Mouse (Mus musculus) E14TG2a.4 (cell line): ENCODE measurements around the gene Farp1.

ENCODE experiments used
- H3K27me3 ChIP-seq: 2 replicates; pipeline ENCODE4 v1.6.1; 2014; ENCODE audit warnings: low read length, control low read depth; ENCODE audit not compliant: insufficient read depth
- H3K36me3 ChIP-seq: 2 replicates; pipeline ENCODE4 v1.6.1; 2014; ENCODE audit warnings: low read length, control low read depth; ENCODE audit not compliant: insufficient read depth
- H3K4me1 ChIP-seq: replicated peaks from 2 replicates; pipeline ENCODE4 v1.6.1; 2014; ENCODE audit warnings: low read depth, low read length, control low read depth
- H3K4me3 ChIP-seq: replicated peaks from 2 replicates; pipeline ENCODE4 v1.5.1; 2014; ENCODE audit warnings: mild to moderate bottlenecking, low read length
- H3K9me3 ChIP-seq: 2 replicates; pipeline ENCODE4 v1.6.1; 2014; ENCODE audit warnings: low read length, control low read depth
- CTCF ChIP-seq: conservative IDR thresholded peaks from 2 replicates; pipeline ENCODE4 v1.5.1; 2014; ENCODE audit warnings: low read length
- NANOG ChIP-seq: IDR thresholded peaks from 2 replicates; pipeline ENCODE4 v1.6.1; 2014; ENCODE audit warnings: borderline replicate concordance, low read length, mixed read lengths
- POU5F1 ChIP-seq: IDR thresholded peaks from 2 replicates; pipeline ENCODE4 v1.6.1; 2014; ENCODE audit warnings: low read length, borderline replicate concordance

Farp1 gene

DNA sequence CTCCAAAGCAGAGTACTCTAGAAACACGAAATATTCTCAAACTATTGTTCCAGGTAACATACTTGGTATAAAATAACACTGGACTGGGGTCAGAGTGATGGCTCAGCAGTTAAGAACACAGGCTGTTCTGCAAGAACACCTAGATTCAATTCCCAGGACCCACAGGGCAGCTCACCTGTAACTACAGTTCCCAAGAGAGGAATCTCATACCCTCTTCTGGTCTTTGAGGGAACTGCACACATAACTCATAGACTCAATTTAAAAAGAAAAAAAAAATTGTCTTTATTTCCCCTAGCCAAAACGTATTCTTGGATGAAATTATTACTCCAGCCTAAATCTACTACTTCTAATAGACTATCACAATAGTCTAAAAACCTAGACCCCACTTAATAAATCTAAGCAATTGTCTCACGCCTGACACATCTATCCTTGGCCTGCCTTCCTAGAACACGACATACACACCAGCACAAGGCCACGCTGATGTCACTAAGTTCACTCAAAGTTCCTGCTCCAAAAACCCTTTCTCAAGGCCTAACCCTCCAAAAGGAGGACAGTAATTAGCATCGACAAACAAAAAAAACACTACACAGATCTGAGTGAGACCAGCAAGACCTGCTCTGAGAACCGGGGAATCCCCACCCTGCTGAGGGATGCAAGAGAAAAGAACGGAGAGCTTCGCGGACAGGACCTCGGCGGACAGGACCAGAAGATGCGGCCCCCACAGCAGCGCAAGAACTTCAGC lies 250.6 kb downstream of the Farp1 start:
- peaks cover 7% of the 10 kb centered on the region for H3K9me3 ChIP-seq
- peaks cover 70% of the 10 kb centered on the region for H3K36me3 ChIP-seq
- H3K4me3 ChIP-seq = no peak overlapping the region
- peak; percentile 31 for TF ChIP-seq CTCF
- TF ChIP-seq POU5F1 = no peak
- H3K27me3 ChIP-seq = no peaks in the 10 kb centered on the region
- H3K4me1 ChIP-seq = peaks cover 67% of the 10 kb centered on the region

DNA sequence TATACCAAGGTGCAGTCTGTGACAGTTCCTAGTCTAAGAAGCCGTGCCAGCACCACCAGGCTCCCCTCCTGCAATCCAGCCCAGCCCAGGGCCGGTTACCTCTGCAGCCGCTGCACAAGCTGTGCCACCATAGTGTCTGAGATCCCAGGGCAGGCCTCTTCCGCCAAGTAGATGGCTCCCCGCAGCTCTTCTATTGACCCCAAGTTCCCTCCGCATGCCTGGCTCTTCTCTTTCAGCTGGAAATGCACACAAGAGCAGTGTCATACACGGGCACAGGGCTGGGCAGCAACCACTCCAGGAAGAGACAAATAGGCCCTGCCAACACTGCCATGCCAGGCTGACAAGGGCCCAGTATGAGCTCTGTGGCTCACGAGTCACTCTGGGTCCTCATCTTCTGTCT lies 256.9 kb downstream of the Farp1 start:
- peaks cover 62% of the 10 kb centered on the region for H3K4me1 ChIP-seq
- H3K4me3 ChIP-seq = no peak overlapping the region
- H3K9me3 ChIP-seq = peaks cover 11% of the 10 kb centered on the region
- H3K36me3 ChIP-seq = peaks cover 81% of the 10 kb centered on the region
- H3K27me3 ChIP-seq = no peaks in the 10 kb centered on the region
- no peak for TF ChIP-seq NANOG

DNA sequence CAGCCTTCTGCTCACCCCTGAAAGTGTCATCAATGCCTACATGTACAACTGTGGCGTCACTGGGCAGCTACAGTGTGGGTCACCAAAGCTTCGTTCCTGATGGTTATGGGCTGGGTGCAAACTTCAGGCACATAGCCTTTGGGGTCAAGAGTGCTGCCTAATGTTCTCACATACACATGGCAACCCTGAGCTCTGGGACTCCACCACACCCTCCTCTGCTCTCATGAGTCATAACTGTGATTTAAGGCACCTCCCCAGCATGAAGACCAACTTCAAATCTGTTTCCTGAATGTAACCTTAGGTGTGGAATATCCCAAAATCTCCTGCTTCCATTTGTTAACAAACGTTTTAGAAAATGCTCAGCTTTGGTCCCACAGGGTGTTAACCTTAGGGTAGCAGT lies 257.4 kb downstream of the Farp1 start:
- Histone ChIP-seq H3K9me3 (peaks cover 11% of the 10 kb centered on the region), H3K4me1 (peaks cover 59% of the 10 kb centered on the region), H3K4me3 (no peak overlapping the region), H3K27me3 (no peaks in the 10 kb centered on the region), H3K36me3 (peaks cover 84% of the 10 kb centered on the region)
- no peak for TF ChIP-seq NANOG
- TF ChIP-seq CTCF = no peak
- no peak for TF ChIP-seq POU5F1

DNA sequence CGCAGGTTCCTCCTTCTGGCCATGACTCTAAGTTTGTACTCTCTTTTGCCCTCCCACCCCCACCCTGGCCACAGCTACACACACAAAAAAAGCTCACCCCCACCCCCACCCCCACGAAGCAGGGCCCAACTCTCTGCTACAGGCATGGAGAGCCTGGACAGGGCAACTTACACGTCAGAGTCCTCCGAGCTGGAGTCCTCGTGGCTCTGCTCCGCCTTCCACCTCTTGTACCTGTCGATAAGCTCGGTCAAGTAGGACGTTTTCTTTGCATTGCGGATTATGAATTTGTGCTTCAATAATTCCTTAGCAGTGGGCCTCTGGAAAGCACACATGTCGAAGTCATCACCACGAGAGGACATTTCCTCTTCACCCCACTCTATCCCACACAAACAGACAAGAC lies 259.5 kb downstream of the Farp1 start:
- H3K9me3 ChIP-seq = peaks cover 11% of the 10 kb centered on the region
- no peaks in the 10 kb centered on the region for H3K27me3 ChIP-seq
- no peak overlapping the region for H3K4me3 ChIP-seq
- TF ChIP-seq NANOG (no peak), POU5F1 (no peak), CTCF (no peak)
- H3K36me3 ChIP-seq = peaks cover 88% of the 10 kb centered on the region
- peaks cover 45% of the 10 kb centered on the region for H3K4me1 ChIP-seq

DNA sequence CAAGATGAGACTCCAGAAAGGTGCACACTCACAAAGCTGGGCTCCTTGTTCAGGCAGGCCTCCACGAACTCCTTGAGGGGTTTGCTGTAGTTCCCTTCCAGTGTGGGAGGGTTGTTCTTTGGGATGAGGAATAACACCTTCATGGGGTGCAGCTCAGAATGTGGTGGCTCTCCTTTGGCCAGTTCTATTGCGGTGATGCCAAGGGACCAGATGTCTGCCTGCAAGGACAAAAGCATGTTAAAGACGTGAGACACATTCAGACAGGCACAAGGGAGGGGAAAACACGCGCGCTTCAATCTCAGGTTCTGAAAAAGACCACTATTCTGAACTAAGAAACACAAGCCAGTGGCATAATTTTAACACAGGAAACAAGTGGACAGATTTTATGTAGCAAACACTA lies 262.1 kb downstream of the Farp1 start:
- TF ChIP-seq POU5F1 = no peak
- no peak for TF ChIP-seq CTCF
- no peak for TF ChIP-seq NANOG
- H3K27me3 ChIP-seq = no peaks in the 10 kb centered on the region
- H3K4me1 ChIP-seq = peaks cover 34% of the 10 kb centered on the region
- H3K4me3 ChIP-seq = no peak overlapping the region
- no peaks in the 10 kb centered on the region for H3K9me3 ChIP-seq
- peaks cover 86% of the 10 kb centered on the region for H3K36me3 ChIP-seq

DNA sequence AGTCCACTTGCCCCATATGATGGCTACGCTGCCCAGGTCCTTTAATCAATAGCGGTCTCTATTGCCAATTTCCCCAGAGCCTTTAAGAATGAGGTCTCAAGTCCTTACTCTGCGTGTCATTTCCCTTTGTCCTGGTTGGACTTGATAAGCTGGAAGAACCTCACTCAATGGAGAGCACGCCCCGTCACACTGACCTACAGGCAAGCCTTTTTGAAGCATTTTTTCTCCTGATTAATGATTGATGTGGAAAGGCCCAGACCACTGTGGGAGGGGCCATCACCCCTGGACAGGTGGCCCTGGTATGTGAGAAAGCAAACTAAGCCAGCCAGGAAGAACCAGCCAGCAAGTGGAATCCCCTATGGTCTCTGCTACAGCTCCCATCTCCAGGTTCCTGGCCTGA lies 263.5 kb downstream of the Farp1 start:
- H3K36me3 ChIP-seq = peaks cover 75% of the 10 kb centered on the region
- no peaks in the 10 kb centered on the region for H3K27me3 ChIP-seq
- no peak overlapping the region for H3K4me3 ChIP-seq
- H3K4me1 ChIP-seq = peaks cover 37% of the 10 kb centered on the region
- TF ChIP-seq NANOG (no peak), POU5F1 (no peak), CTCF (no peak)
- no peaks in the 10 kb centered on the region for H3K9me3 ChIP-seq

DNA sequence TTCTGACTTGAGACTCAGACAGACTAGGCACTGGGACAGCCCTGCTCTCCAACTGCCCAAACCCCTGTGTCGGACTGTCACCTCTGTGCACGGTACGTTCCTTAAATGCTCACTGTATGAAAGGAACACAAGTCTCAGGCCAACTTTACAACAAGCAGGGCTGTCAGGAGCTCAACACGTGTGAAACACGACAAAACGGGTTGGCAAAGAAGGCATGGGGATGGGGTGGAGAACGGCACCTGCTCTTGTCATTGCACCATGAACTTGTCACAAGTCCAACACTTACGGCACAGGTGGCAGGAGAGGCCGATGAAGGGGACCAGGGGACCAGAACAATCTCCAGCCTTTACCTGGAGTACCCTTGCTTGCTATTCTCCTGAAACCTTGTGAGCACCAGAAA lies 264.1 kb downstream of the Farp1 start:
- Histone ChIP-seq H3K9me3 (no peaks in the 10 kb centered on the region), H3K27me3 (no peaks in the 10 kb centered on the region)
- TF ChIP-seq CTCF (no peak), POU5F1 (no peak), NANOG (no peak)

DNA sequence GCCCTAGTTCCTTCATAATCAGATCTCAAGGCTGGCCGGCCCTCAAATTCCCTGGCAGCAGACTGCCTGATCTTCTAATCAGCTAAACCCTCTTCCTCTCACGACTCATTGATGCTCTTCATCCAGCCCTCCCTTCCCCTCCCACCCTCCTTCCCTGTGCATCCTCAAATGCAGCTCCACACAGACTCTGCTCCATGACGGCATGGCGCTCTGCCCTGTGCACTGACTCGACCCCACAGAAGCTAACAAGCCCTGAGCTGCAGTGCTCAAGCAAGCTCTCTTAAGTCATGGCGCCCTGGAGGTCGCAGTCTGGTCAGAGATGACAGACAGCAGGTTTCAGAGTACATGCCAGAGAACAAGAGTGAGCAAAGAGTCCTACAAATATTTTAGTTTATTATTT lies 269.5 kb downstream of the Farp1 start:
- no peaks in the 10 kb centered on the region for H3K27me3 ChIP-seq

More for the DNA sequence above, 264.1 kb downstream of the Farp1 start:
- H3K4me1 ChIP-seq = peaks cover 42% of the 10 kb centered on the region
- peaks cover 70% of the 10 kb centered on the region for H3K36me3 ChIP-seq
- no peak overlapping the region for H3K4me3 ChIP-seq

DNA sequence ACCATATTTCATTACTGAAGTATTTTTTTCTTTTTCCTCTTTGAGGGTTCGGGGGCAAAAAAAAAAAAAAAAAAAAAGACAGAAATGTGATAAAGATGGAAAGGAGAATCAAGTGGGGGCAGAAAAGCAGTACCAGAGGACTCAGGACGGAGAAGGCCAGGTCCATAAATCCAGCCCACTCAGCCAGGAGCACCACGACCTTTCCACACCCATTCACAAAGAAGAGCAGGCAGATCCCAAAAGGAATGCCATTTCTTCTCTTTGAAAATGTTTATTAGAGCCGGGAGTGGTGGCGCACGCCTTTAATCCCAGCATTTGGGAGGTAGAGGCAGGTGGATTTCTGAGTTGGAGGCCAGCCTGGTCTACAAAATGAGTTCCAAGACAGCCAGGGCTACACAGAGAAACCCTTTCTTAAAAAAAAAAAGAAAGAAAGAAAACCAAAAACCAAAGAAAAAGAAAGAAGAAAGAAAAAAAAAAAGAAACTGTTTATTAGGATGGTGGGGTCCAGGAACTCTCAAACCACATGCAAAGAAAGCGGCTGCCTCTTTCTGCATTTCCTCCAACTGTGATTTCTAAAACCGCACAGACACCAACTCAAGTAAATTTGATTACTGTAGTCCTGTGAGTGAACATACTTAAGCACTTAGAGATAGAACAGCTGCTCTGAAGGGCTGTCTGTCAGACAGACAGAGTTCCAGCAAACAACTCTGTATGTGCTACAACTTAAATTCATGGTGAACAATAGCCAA lies 270.5 kb downstream of the Farp1 start:
- TF ChIP-seq NANOG = no peak
- TF ChIP-seq POU5F1 = no peak
- no peak for TF ChIP-seq CTCF
- Histone ChIP-seq H3K4me3 (no peak overlapping the region), H3K36me3 (peaks cover 32% of the 10 kb centered on the region), H3K9me3 (peaks cover 4% of the 10 kb centered on the region; the same call in 1 of the 2 replicates), H3K4me1 (peaks cover 86% of the 10 kb centered on the region), H3K27me3 (no peaks in the 10 kb centered on the region)

More for the DNA sequence above, 269.5 kb downstream of the Farp1 start:
- Histone ChIP-seq H3K36me3 (peaks cover 42% of the 10 kb centered on the region), H3K4me3 (no peak overlapping the region), H3K4me1 (peaks cover 76% of the 10 kb centered on the region), H3K9me3 (no peaks in the 10 kb centered on the region)
- TF ChIP-seq NANOG = no peak
- TF ChIP-seq CTCF = no peak
- no peak for TF ChIP-seq POU5F1
